Mouse (Mus musculus): ENCODE data around the gene Slc1a7. TPM values are rescaled to one million over a fixed set of nuclear protein-coding genes. Genes with fewer than 3 reads are reported as not detected.

Gene Slc1a7
- polyA plus RNA-seq, 1 experiment from 2014 or later = 0.05 TPM

- no peak overlapping the region for H3K4me2 ChIP-seq
- H3K27ac ChIP-seq = no peak overlapping the region
- H3K27me3 ChIP-seq = no peaks in the 10 kb centered on the region
- WGBS = 41% methylated on average over 10 of the region's 10 CpGs
- H3K4me1 ChIP-seq = peaks cover 12% of the 10 kb centered on the region
- H3K9me3 ChIP-seq = no peaks in the 10 kb centered on the region
- ATAC-seq (ENCODE audit: insufficient number of reproducible peaks, low FRiP score, low TSS enrichment, low read depth) = no peak
- H3K4me3 ChIP-seq = no peak overlapping the region
- H3K9ac ChIP-seq = no peak overlapping the region
- H3K36me3 ChIP-seq = no peaks in the 10 kb centered on the region
These were observed 50.2 kb downstream of the Slc1a7 start for GRCm38 (mm10) chr4:108018241-108018923.

- ATAC-seq (ENCODE audit: insufficient number of reproducible peaks, low FRiP score, low TSS enrichment, low read depth) = no peak
- H3K4me2 ChIP-seq = no peak overlapping the region
- WGBS = 51% methylated on average over 13 of the region's 14 CpGs
These were observed 51.1 kb downstream of the Slc1a7 start for GRCm38 (mm10) chr4:108018961-108019921.

GRCm38 (mm10) chr4:108020178-108020577 is 52.0 kb downstream of the Slc1a7 start:
- 77% methylated on average over 6 of the region's 6 CpGs for WGBS
- no peak overlapping the region for H3K4me3 ChIP-seq
- H3K4me2 ChIP-seq = no peak overlapping the region
- ATAC-seq (ENCODE audit: insufficient number of reproducible peaks, low FRiP score, low TSS enrichment, low read depth) = no peak
- no peak overlapping the region for H3K9ac ChIP-seq
- H3K9me3 ChIP-seq = no peaks in the 10 kb centered on the region
- no peak overlapping the region for H3K27ac ChIP-seq
- no peaks in the 10 kb centered on the region for H3K36me3 ChIP-seq
- peaks cover 12% of the 10 kb centered on the region for H3K4me1 ChIP-seq
- no peaks in the 10 kb centered on the region for H3K27me3 ChIP-seq

More at GRCm38 (mm10) chr4:108018961-108019921, 51.1 kb downstream of the Slc1a7 start:
- Histone ChIP-seq H3K27me3 (no peaks in the 10 kb centered on the region), H3K4me3 (no peak overlapping the region), H3K36me3 (no peaks in the 10 kb centered on the region), H3K4me1 (peaks cover 12% of the 10 kb centered on the region), H3K9ac (no peak overlapping the region), H3K27ac (no peak overlapping the region), H3K9me3 (no peaks in the 10 kb centered on the region)

- 81% methylated on average over 4 of the region's 4 CpGs for WGBS
- H3K36me3 ChIP-seq = no peaks in the 10 kb centered on the region
These were observed 55.1 kb downstream of the Slc1a7 start for GRCm38 (mm10) chr4:108023186-108023585.

GRCm38 (mm10) chr4:108024641-108025040 is 56.5 kb downstream of the Slc1a7 start:
- H3K36me3 ChIP-seq = no peaks in the 10 kb centered on the region
- H3K4me3 ChIP-seq = no peak overlapping the region
- no peaks in the 10 kb centered on the region for H3K9me3 ChIP-seq
- WGBS = 61% methylated on average over 5 of the region's 5 CpGs
- H3K9ac ChIP-seq = no peak overlapping the region
- H3K27me3 ChIP-seq = no peaks in the 10 kb centered on the region
- H3K27ac ChIP-seq = no peak overlapping the region
- no peak overlapping the region for H3K4me2 ChIP-seq
- peaks cover 6% of the 10 kb centered on the region for H3K4me1 ChIP-seq
- no peak for ATAC-seq (ENCODE audit: insufficient number of reproducible peaks, low FRiP score, low TSS enrichment, low read depth)

More at GRCm38 (mm10) chr4:108023186-108023585, 55.1 kb downstream of the Slc1a7 start:
- H3K4me3 ChIP-seq = no peak overlapping the region
- no peaks in the 10 kb centered on the region for H3K9me3 ChIP-seq
- no peak overlapping the region for H3K9ac ChIP-seq
- no peak for ATAC-seq (ENCODE audit: insufficient number of reproducible peaks, low FRiP score, low TSS enrichment, low read depth)
- H3K27me3 ChIP-seq = no peaks in the 10 kb centered on the region
- H3K27ac ChIP-seq = no peak overlapping the region
- H3K4me1 ChIP-seq = peaks cover 18% of the 10 kb centered on the region
- H3K4me2 ChIP-seq = no peak overlapping the region

GRCm38 (mm10) chr4:108025269-108025668 is 57.1 kb downstream of the Slc1a7 start:
- Histone ChIP-seq H3K9me3 (no peaks in the 10 kb centered on the region), H3K9ac (no peak overlapping the region), H3K36me3 (no peaks in the 10 kb centered on the region), H3K4me3 (no peak overlapping the region), H3K27me3 (peaks cover 5% of the 10 kb centered on the region), H3K4me1 (peaks cover 6% of the 10 kb centered on the region), H3K4me2 (no peak overlapping the region), H3K27ac (no peak overlapping the region)
- no peak for ATAC-seq (ENCODE audit: insufficient number of reproducible peaks, low FRiP score, low TSS enrichment, low read depth)
- WGBS = 15% methylated on average over 10 of the region's 10 CpGs

- Histone ChIP-seq H3K9me3 (no peaks in the 10 kb centered on the region), H3K4me1 (peaks cover 13% of the 10 kb centered on the region), H3K27me3 (peaks cover 15% of the 10 kb centered on the region), H3K9ac (no peak overlapping the region), H3K27ac (no peak overlapping the region), H3K4me3 (no peak overlapping the region), H3K36me3 (no peaks in the 10 kb centered on the region), H3K4me2 (no peak overlapping the region)
- 32% methylated on average over 3 of the region's 3 CpGs for WGBS
- no peak for ATAC-seq (ENCODE audit: insufficient number of reproducible peaks, low FRiP score, low TSS enrichment, low read depth)
These were observed 58.1 kb downstream of the Slc1a7 start for GRCm38 (mm10) chr4:108026193-108026592.

GRCm38 (mm10) chr4:108030888-108031501 is 62.9 kb downstream of the Slc1a7 start:
- 0 out of 2 replicates have a peak, but pooled peaks have one; percentile 11 for ATAC-seq (ENCODE audit: insufficient number of reproducible peaks, low FRiP score, low TSS enrichment, low read depth)
- no peaks in the 10 kb centered on the region for H3K9me3 ChIP-seq
- H3K9ac ChIP-seq = peak overlapping the region; percentile 51; the same call in 1 of the 2 replicates
- H3K4me3 ChIP-seq = peak overlapping the region; percentile 61
- no peaks in the 10 kb centered on the region for H3K36me3 ChIP-seq
- H3K27ac ChIP-seq = no peak overlapping the region
- peaks cover 24% of the 10 kb centered on the region for H3K4me1 ChIP-seq
- H3K27me3 ChIP-seq = peaks cover 26% of the 10 kb centered on the region
- 6% methylated on average over 22 of the region's 22 CpGs for WGBS
- H3K4me2 ChIP-seq = peak overlapping the region; percentile 96

GRCm38 (mm10) chr4:108031502-108032351 is 63.6 kb downstream of the Slc1a7 start:
- Histone ChIP-seq H3K9me3 (no peaks in the 10 kb centered on the region), H3K36me3 (no peaks in the 10 kb centered on the region), H3K4me1 (peaks cover 24% of the 10 kb centered on the region), H3K4me3 (peak overlapping the region; percentile 61), H3K27me3 (peaks cover 26% of the 10 kb centered on the region), H3K4me2 (peak overlapping the region; percentile 96), H3K9ac (peak overlapping the region; percentile 51), H3K27ac (peak overlapping the region; percentile 59)
- ATAC-seq (ENCODE audit: insufficient number of reproducible peaks, low FRiP score, low TSS enrichment, low read depth) = peak; percentile 26; the same call in 1 of the 2 replicates
- under 1% methylated on average over 81 of the region's 86 CpGs for WGBS

GRCm38 (mm10) chr4:108032352-108032849 is 64.3 kb downstream of the Slc1a7 start:
- Histone ChIP-seq H3K27ac (peak overlapping the region; percentile 59), H3K9ac (peak overlapping the region; percentile 51), H3K4me2 (peak overlapping the region; percentile 96), H3K9me3 (no peaks in the 10 kb centered on the region), H3K4me1 (peaks cover 24% of the 10 kb centered on the region), H3K27me3 (peaks cover 26% of the 10 kb centered on the region), H3K4me3 (peak overlapping the region; percentile 61), H3K36me3 (no peaks in the 10 kb centered on the region)
- WGBS = 16% methylated on average over 11 of the region's 11 CpGs
- peak; percentile 22; the same call in 1 of the 2 replicates for ATAC-seq (ENCODE audit: insufficient number of reproducible peaks, low FRiP score, low TSS enrichment, low read depth)
